Mouse (Mus musculus) thymus, adult 2 months (tissue): Measurements from ENCODE around the gene Cdc42ep4.

Experiments used
- CTCF ChIP-seq: fragments of 200-500 bp; IDR thresholded peaks from 2 replicates; pipeline ENCODE4 v1.5.1; 2012; ENCODE audit warnings: mild to moderate bottlenecking, control low read depth, low read length, moderate library complexity, borderline replicate concordance; ENCODE audit not compliant: control insufficient read depth, poor library complexity, insufficient read depth; ENCODE audit errors: extremely low read depth
- POLR2A ChIP-seq: fragments of 200-500 bp; IDR thresholded peaks from 2 replicates; pipeline ENCODE4 v1.6.1; 2012; ENCODE audit warnings: mild to moderate bottlenecking, low read length, control low read depth, moderate library complexity; ENCODE audit not compliant: control insufficient read depth, poor library complexity, insufficient read depth; ENCODE audit errors: extremely low read depth

DNA sequence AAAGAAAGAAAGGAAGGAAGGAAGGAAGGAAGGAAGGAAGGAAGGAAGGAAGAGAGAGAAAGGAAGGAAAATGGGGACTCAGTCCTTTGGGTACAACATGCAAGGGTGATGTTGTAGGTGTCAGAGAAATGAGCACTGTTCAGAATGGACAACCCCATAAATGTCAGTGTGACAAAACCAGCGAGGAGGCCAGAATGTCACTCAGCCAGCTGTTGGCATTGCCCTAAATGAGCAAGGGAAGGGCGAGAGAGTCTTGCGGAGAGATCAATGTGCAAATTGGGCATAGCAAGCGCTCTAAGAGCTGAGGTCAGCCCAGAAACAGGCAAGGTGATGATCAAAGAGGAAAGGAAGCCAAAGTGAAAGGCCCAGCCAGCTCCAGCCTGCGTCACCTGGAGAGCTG, 21.5 kb upstream of the Cdc42ep4 start:
- TF ChIP-seq CTCF: no peak
- no peak for TF ChIP-seq POLR2A
